Mouse (Mus musculus) stomach, postnatal 0 days (tissue): ENCODE measurements at regions not wholly inside any gene's neighbourhood (a gene's known extent, or its start where the extent isn't known, plus 50 kb on each side); places are given as distances from the start of the nearest gene placed in this dataset.

Experiments used
- CTCF ChIP-seq: IDR thresholded peaks from 2 replicates; pipeline ENCODE4 v1.5.1; 2016; ENCODE audit warnings: antibody characterized with exemption, low read depth, mild to moderate bottlenecking, moderate library complexity
- EP300 ChIP-seq: optimal IDR thresholded peaks from 2 replicates; pipeline ENCODE3; 2016; ENCODE audit warnings: antibody characterized with exemption

DNA sequence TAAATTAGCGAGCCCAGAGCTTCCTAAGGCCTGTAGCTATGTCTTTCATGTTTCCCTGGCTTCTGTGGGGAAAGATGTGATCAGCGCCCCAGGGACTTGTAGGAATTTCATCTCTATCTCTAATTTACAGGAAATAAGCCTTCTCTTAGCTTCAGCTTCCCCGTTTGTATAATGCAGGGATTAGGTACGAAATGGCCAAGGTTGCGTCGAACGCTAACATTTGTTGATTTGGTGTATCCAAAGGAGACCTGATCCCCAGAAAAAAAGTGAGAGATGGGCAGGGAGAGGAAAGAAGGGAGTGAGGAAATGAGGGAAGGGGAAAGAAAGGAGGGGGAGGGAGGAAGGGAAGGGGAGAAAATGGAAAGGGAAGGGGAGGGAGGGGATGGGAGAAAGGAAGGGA is 54.5 kb upstream of the Ywhaq start:
- TF ChIP-seq CTCF: no peak
- TF ChIP-seq EP300: no peak
